Mouse (Mus musculus): ENCODE measurements at regions not wholly inside any gene's neighbourhood (a gene's known extent, or its start where the extent isn't known, plus 50 kb on each side); places are given as distances from the start of the nearest gene placed in this dataset.

DNA sequence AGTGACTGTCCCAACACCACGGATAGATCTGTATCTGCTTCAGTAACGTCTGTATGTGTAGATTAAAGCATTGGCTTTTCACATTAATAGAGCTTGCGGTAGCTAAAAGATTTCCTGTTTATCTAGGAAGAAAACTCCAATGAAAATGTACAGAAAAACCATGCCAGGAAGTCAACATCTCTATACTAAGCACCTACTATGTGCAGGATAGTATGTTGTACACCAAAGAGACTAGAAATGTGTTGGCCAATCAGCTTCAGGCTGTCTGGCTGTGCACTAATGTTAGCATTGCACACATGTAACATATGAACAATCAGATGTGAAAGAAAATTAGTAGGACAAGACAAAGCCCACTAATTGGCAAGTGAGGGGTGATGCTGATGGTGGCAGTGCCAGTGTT lies 82.6 kb upstream of the Palmd start:
- TF ChIP-seq CTCF (IDR thresholded peaks at IDR 0.05; ENCODE audit: low read depth, low read length) (no peak), POLR2A (IDR thresholded peaks at IDR 0.05; ENCODE audit: extremely low read depth, insufficient read depth, low read length) (no peak)

Data from liver, adult 2 months (tissue).